16 mouse cellular contexts compared by ENCODE assay signal in genomic region chr9:63992761-63993160, GRCm38 (mm10). TPM values are rescaled to one million over a fixed set of nuclear protein-coding genes. Genes with fewer than 3 reads are reported as not detected.
A peak's percentile ranks its signal among the peaks of the same experiment; 100 is the strongest.
DNase-seq lines count a peak whose midpoint lies in the region; ATAC-seq lines count a peak whose summit lies in the region.
"Had no signal": no experiment of that assay in that cellular context is flagged by ENCODE, and none has a peak within 500 bp of the region (broad histone marks: within the 10 kb centered on the region; RNA-seq: fewer than 3 reads in every experiment).

No protein-coding gene starts in this region.

- H3K27ac ChIP-seq in heart, embryonic 11.5 days (ENCODE audit: low read depth, low read length): peak overlapping the region; percentile 3
- H3K27ac ChIP-seq in kidney, embryonic 15.5 days: peak overlapping the region; percentile 11; the same call in 1 of the 2 replicates
- peak overlapping the region; percentile 21; the same call in 1 of the 2 replicates for H3K27ac ChIP-seq in brown adipose tissue, adult 24 weeks (replicated peaks; ENCODE audit: low read depth, low read length)
- peak overlapping the region; percentile 13 for H3K27ac ChIP-seq in limb, embryonic 12.5 days
- H3K27ac ChIP-seq: liver, embryonic 15.5 days; midbrain, embryonic 12.5 days had no signal

- H3K9me3 ChIP-seq in heart, embryonic 11.5 days (replicated peaks; ENCODE audit: control insufficient read depth, low read length): no peaks in the 10 kb centered on the region
- no peaks in the 10 kb centered on the region for H3K9me3 ChIP-seq in kidney, embryonic 15.5 days (replicated peaks)
- no peaks in the 10 kb centered on the region for H3K9me3 ChIP-seq in limb, embryonic 12.5 days
- H3K9me3 ChIP-seq: G1E; liver, embryonic 15.5 days; midbrain, embryonic 12.5 days had no signal

- 0 out of 2 replicates have a peak overlapping the region, but pooled peaks have one; percentile 16 for H3K9ac ChIP-seq in heart, embryonic 11.5 days (ENCODE audit: low read depth, low read length)
- no peak overlapping the region for H3K9ac ChIP-seq in kidney, embryonic 15.5 days
- no peak overlapping the region; the same call in 1 of the 2 replicates for H3K9ac ChIP-seq in limb, embryonic 12.5 days (replicated peaks)
- H3K9ac ChIP-seq: liver, embryonic 15.5 days; midbrain, embryonic 12.5 days had no signal

- peaks cover 17% of the 10 kb centered on the region for H3K36me3 ChIP-seq in heart, embryonic 11.5 days (ENCODE audit: control insufficient read depth, insufficient read depth, low read length)
- peaks cover 66% of the 10 kb centered on the region for H3K36me3 ChIP-seq in kidney, embryonic 15.5 days
- H3K36me3 ChIP-seq in limb, embryonic 12.5 days: peaks cover 78% of the 10 kb centered on the region
- H3K36me3 ChIP-seq: G1E; liver, embryonic 15.5 days; midbrain, embryonic 12.5 days had no signal

- H3K4me1 ChIP-seq in heart, embryonic 11.5 days (ENCODE audit: control insufficient read depth, insufficient read depth, low read length): peaks cover 52% of the 10 kb centered on the region
- H3K4me1 ChIP-seq in kidney, embryonic 15.5 days: peaks cover 55% of the 10 kb centered on the region
- H3K4me1 ChIP-seq in brown adipose tissue, adult 24 weeks (ENCODE audit: control insufficient read depth, insufficient read depth, insufficient read length, low read length): peaks cover 44% of the 10 kb centered on the region
- H3K4me1 ChIP-seq in limb, embryonic 12.5 days (replicated peaks): peaks cover 38% of the 10 kb centered on the region

- no peak for DNase-seq in heart, adult 9 months (ENCODE audit: low spot score in 2 of 2)
- DNase-seq in kidney, adult 9 months: no peak
- no peak for DNase-seq in spleen, adult 18-20 months
- DNase-seq: B cell, adult 2 months; cerebellum, adult 9-11 months; kidney, postnatal 36 days; layer of hippocampus, postnatal 36 days; right cerebral cortex, postnatal 25 days had no signal

- 45% methylated on average over 4 of the region's 4 CpGs for WGBS in heart, embryonic 11.5 days (ENCODE audit: insufficient replicate concordance)
- 60% methylated on average over 4 of the region's 4 CpGs for WGBS in kidney, embryonic 15.5 days
- 71% methylated on average over 4 of the region's 4 CpGs for WGBS in limb, embryonic 12.5 days

- no peaks in the 10 kb centered on the region for H3K27me3 ChIP-seq in heart, embryonic 11.5 days (ENCODE audit: control insufficient read depth, insufficient read depth, low read length)
- H3K27me3 ChIP-seq in kidney, embryonic 15.5 days: no peaks in the 10 kb centered on the region
- no peaks in the 10 kb centered on the region for H3K27me3 ChIP-seq in limb, embryonic 12.5 days
- H3K27me3 ChIP-seq: liver, embryonic 15.5 days; midbrain, embryonic 12.5 days had no signal

- H3K4me2 ChIP-seq in heart, embryonic 11.5 days: no peak overlapping the region
- H3K4me2 ChIP-seq in kidney, embryonic 15.5 days: no peak overlapping the region
- no peak overlapping the region for H3K4me2 ChIP-seq in limb, embryonic 12.5 days
- H3K4me2 ChIP-seq: liver, embryonic 15.5 days; midbrain, embryonic 12.5 days had no signal

- H3K4me3 ChIP-seq in heart, embryonic 11.5 days (ENCODE audit: low read depth, low read length): no peak overlapping the region
- H3K4me3 ChIP-seq in kidney, embryonic 15.5 days (replicated peaks): no peak overlapping the region
- H3K4me3 ChIP-seq in brown adipose tissue, adult 24 weeks (ENCODE audit: insufficient read depth, low read depth, low read length): no peak overlapping the region
- H3K4me3 ChIP-seq in limb, embryonic 12.5 days (replicated peaks): no peak overlapping the region
- H3K4me3 ChIP-seq: liver, embryonic 15.5 days; midbrain, embryonic 12.5 days had no signal

- ATAC-seq in heart, embryonic 11.5 days (replicated peaks; ENCODE audit: insufficient number of reproducible peaks, low FRiP score, low TSS enrichment): no peak
- ATAC-seq in kidney, embryonic 15.5 days (replicated peaks; ENCODE audit: low FRiP score): no peak
- no peak for ATAC-seq in limb, embryonic 12.5 days (ENCODE audit: insufficient number of reproducible peaks, insufficient read depth, low FRiP score, low TSS enrichment, low read depth)
- no peak for ATAC-seq in activated CD4-positive, CD25-positive, alpha-beta regulatory T cell, adult 4 months

RNA-seq across cellular contexts. Expression of gene Smad6, which starts 29.1 kb away (rescaled TPM):
- 30.5 and 31.6 TPM in 2 replicates for polyA plus RNA-seq in heart, embryonic 11.5 days (2014; fragmentation: Nextera tagmentation; extraction: Ambion mirVana)
- 10.6 and 12.3 TPM in 2 replicates for polyA plus RNA-seq in kidney, embryonic 15.5 days (2015; fragmentation: Nextera tagmentation; extraction: Ambion mirVana)
- 5.3 and 14.8 TPM in 2 replicates for polyA plus RNA-seq in brown adipose tissue, adult 24 weeks (2012; ENCODE audit: insufficient read depth, insufficient read length, missing spikeins)
- 23.5 and 23.9 TPM in 2 replicates for polyA plus RNA-seq in limb, embryonic 12.5 days (2016; fragmentation: Nextera tagmentation; extraction: Ambion mirVana)
- polyA plus RNA-seq in activated CD4-positive, CD25-positive, alpha-beta regulatory T cell, adult 4 months (2017; shearing (Covaris generic)): not detected
